Mouse (Mus musculus) thymus, adult 2 months (tissue): ENCODE measurements at regions not wholly inside any gene's neighbourhood (a gene's known extent, or its start where the extent isn't known, plus 50 kb on each side); places are given as distances from the start of the nearest gene placed in this dataset.

ENCODE experiments used
- CTCF ChIP-seq: fragments of 200-500 bp; IDR thresholded peaks from 2 replicates; pipeline ENCODE4 v1.5.1; 2012; ENCODE audit warnings: mild to moderate bottlenecking, control low read depth, low read length, moderate library complexity, borderline replicate concordance; ENCODE audit not compliant: control insufficient read depth, poor library complexity, insufficient read depth; ENCODE audit errors: extremely low read depth
- POLR2A ChIP-seq: fragments of 200-500 bp; IDR thresholded peaks from 2 replicates; pipeline ENCODE4 v1.6.1; 2012; ENCODE audit warnings: mild to moderate bottlenecking, low read length, control low read depth, moderate library complexity; ENCODE audit not compliant: control insufficient read depth, poor library complexity, insufficient read depth; ENCODE audit errors: extremely low read depth

GRCm38 (mm10) chr7:72836457-72836985 is 530.1 kb upstream of the Mctp2 start:
- no peak for TF ChIP-seq CTCF
- no peak for TF ChIP-seq POLR2A
